Mouse (Mus musculus) liver, postnatal 0 days (tissue): ENCODE results near the gene Zfp651. TPM values are rescaled to one million over a fixed set of nuclear protein-coding genes. Genes with fewer than 3 reads are reported as not detected.

Source experiments
- ATAC-seq: fragments of 200-750 bp; cut with Nextera tagmentation; 2 replicates; pipeline ENCODE4 v1.8.0; 2017; ENCODE audit warnings: mild to moderate bottlenecking, moderate library complexity
- DNase-seq: peaks from one replicate; pipeline ENCODE4 v3.0.0-alpha.2; 2016
- H3K27ac ChIP-seq: fragments of 300-500 bp; sonication (generic); 2 replicates; pipeline ENCODE4 v1.5.1; 2014; ENCODE audit warnings: antibody characterized with exemption, moderate library complexity, mild to moderate bottlenecking, low read depth
- H3K27me3 ChIP-seq: fragments of 300-500 bp; sonication (generic); 2 replicates; pipeline ENCODE4 v1.6.1; 2014; ENCODE audit warnings: low read length, control low read depth, mixed read lengths; ENCODE audit not compliant: insufficient read depth
- H3K36me3 ChIP-seq: fragments of 300-500 bp; sonication (generic); replicated peaks from 2 replicates; pipeline ENCODE4 v1.6.1; 2014; ENCODE audit warnings: mild to moderate bottlenecking, control low read depth, low read length, moderate library complexity, mixed read lengths; ENCODE audit not compliant: insufficient read depth
- H3K4me1 ChIP-seq: fragments of 300-500 bp; sonication (generic); 2 replicates; pipeline ENCODE4 v1.6.1; 2014; ENCODE audit warnings: antibody characterized with exemption, mild to moderate bottlenecking, control low read depth; ENCODE audit not compliant: insufficient read depth
- H3K4me2 ChIP-seq: fragments of 300-500 bp; sonication (generic); 2 replicates; pipeline ENCODE4 v1.6.1; 2014; ENCODE audit warnings: low read depth, mild to moderate bottlenecking, low read length, moderate library complexity, mixed read lengths
- H3K4me3 ChIP-seq: fragments of 300-500 bp; sonication (generic); 2 replicates; pipeline ENCODE4 v1.5.1; 2014; ENCODE audit warnings: low read depth, low read length
- H3K9ac ChIP-seq: fragments of 300-500 bp; sonication (generic); replicated peaks from 2 replicates; pipeline ENCODE4 v1.6.1; 2014; ENCODE audit warnings: mild to moderate bottlenecking, moderate library complexity
- H3K9me3 ChIP-seq: fragments of 300-500 bp; sonication (generic); 2 replicates; pipeline ENCODE4 v1.6.1; 2016; ENCODE audit warnings: mild to moderate bottlenecking, control low read depth, low read length, mixed read lengths
- CTCF ChIP-seq: sonication (generic); IDR thresholded peaks from 2 replicates; pipeline ENCODE4 v1.5.1; 2016; ENCODE audit warnings: antibody characterized with exemption, low read depth
- EP300 ChIP-seq: IDR thresholded peaks from 2 replicates; pipeline ENCODE4 v1.6.1; 2016; ENCODE audit warnings: antibody characterized with exemption, low read depth, mild to moderate bottlenecking
- WGBS: fragments of 180-500 bp; shearing (Covaris S2); extraction: QIAGEN DNeasy Blood & Tissue Kit; methylation state at CpG from one replicate; pipeline ENCODE4 v1.1.7; 2014; ENCODE audit not compliant: insufficient replicate concordance; 5-methylcytosine and 5-hydroxymethylcytosine counted together
- polyA plus RNA-seq: library from polyadenylated mRNA; unstranded; fragments of >200 nt; fragmentation: Nextera tagmentation; extraction: Ambion mirVana; gene quantifications from 2 replicates; pipeline ENCODE4 v1.2.1, GENCODE M21; 2015

The Zfp651 gene
- polyA plus RNA-seq, 1 experiment from 2014 or later = 0.68 TPM

GRCm38 (mm10) chr9:121761787-121762186 is 2.7 kb downstream of the Zfp651 start:
- no peak overlapping the region for H3K4me2 ChIP-seq
- WGBS = 78% methylated on average over 8 of the region's 8 CpGs
- DNase-seq (no peak), ATAC-seq (no peak)
- no peak overlapping the region for H3K4me3 ChIP-seq
- peaks cover 22% of the 10 kb centered on the region for H3K27me3 ChIP-seq
- peaks cover 2% of the 10 kb centered on the region; the same call in 1 of the 2 replicates for H3K36me3 ChIP-seq
- no peak overlapping the region for H3K27ac ChIP-seq
- peaks cover 13% of the 10 kb centered on the region for H3K4me1 ChIP-seq
- no peak overlapping the region for H3K9ac ChIP-seq
- H3K9me3 ChIP-seq = no peaks in the 10 kb centered on the region
- no peak for TF ChIP-seq CTCF
- TF ChIP-seq EP300 = no peak

- Histone ChIP-seq H3K4me3 (no peak overlapping the region), H3K36me3 (no peaks in the 10 kb centered on the region), H3K27ac (no peak overlapping the region), H3K27me3 (peaks cover 22% of the 10 kb centered on the region), H3K9me3 (no peaks in the 10 kb centered on the region), H3K4me2 (no peak overlapping the region), H3K4me1 (peaks cover 13% of the 10 kb centered on the region), H3K9ac (no peak overlapping the region)
- WGBS = 89% methylated on average over 10 of the region's 10 CpGs
- no peak for TF ChIP-seq CTCF
- TF ChIP-seq EP300 = no peak
- no peak for DNase-seq
- no peak for ATAC-seq
These were observed 3.1 kb downstream of the Zfp651 start for GRCm38 (mm10) chr9:121762248-121762647.

- no peak for DNase-seq
- H3K9me3 ChIP-seq = no peaks in the 10 kb centered on the region
- H3K36me3 ChIP-seq = no peaks in the 10 kb centered on the region
- no peak for ATAC-seq
- no peak overlapping the region for H3K27ac ChIP-seq
- H3K9ac ChIP-seq = no peak overlapping the region
- 84% methylated on average over 25 of the region's 25 CpGs for WGBS
- no peak overlapping the region for H3K4me3 ChIP-seq
- no peak for TF ChIP-seq CTCF
- TF ChIP-seq EP300 = no peak
- no peak overlapping the region for H3K4me2 ChIP-seq
- peaks cover 22% of the 10 kb centered on the region for H3K27me3 ChIP-seq
- peaks cover 13% of the 10 kb centered on the region for H3K4me1 ChIP-seq
These were observed 3.6 kb downstream of the Zfp651 start for GRCm38 (mm10) chr9:121762761-121763160.

- 83% methylated on average over 19 of the region's 19 CpGs for WGBS
- Histone ChIP-seq H3K4me3 (no peak overlapping the region), H3K4me1 (peaks cover 9% of the 10 kb centered on the region), H3K9ac (no peak overlapping the region), H3K9me3 (no peaks in the 10 kb centered on the region), H3K4me2 (no peak overlapping the region), H3K27ac (no peak overlapping the region), H3K36me3 (no peaks in the 10 kb centered on the region), H3K27me3 (peaks cover 20% of the 10 kb centered on the region)
- TF ChIP-seq CTCF (no peak), EP300 (no peak)
- no peak for DNase-seq
- ATAC-seq = no peak
These were observed 4.6 kb downstream of the Zfp651 start for GRCm38 (mm10) chr9:121763716-121764115.

- Histone ChIP-seq H3K4me3 (no peak overlapping the region), H3K4me1 (no peaks in the 10 kb centered on the region), H3K9ac (no peak overlapping the region), H3K27me3 (peaks cover 7% of the 10 kb centered on the region), H3K4me2 (no peak overlapping the region), H3K9me3 (no peaks in the 10 kb centered on the region), H3K36me3 (no peaks in the 10 kb centered on the region), H3K27ac (no peak overlapping the region)
- 82% methylated on average over 16 of the region's 16 CpGs for WGBS
- TF ChIP-seq EP300 = no peak
- TF ChIP-seq CTCF = no peak
- no peak for DNase-seq
- ATAC-seq = no peak
These were observed 6.2 kb downstream of the Zfp651 start for GRCm38 (mm10) chr9:121765166-121765855.

- H3K36me3 ChIP-seq = no peaks in the 10 kb centered on the region
- no peak overlapping the region for H3K27ac ChIP-seq
- no peak overlapping the region for H3K4me2 ChIP-seq
- no peak overlapping the region for H3K9ac ChIP-seq
- no peak overlapping the region for H3K4me3 ChIP-seq
- H3K9me3 ChIP-seq = no peaks in the 10 kb centered on the region
- no peak for ATAC-seq
- DNase-seq = no peak
- whole genome bisulfite sequencing = 59% methylated on average over 5 of the region's 5 CpGs
- H3K27me3 ChIP-seq = peaks cover 13% of the 10 kb centered on the region; the same call in 1 of the 2 replicates
- H3K4me1 ChIP-seq = no peaks in the 10 kb centered on the region
- no peak for TF ChIP-seq EP300
- no peak for TF ChIP-seq CTCF
These were observed 13.3 kb downstream of the Zfp651 start for GRCm38 (mm10) chr9:121772412-121772811.
